Mouse (Mus musculus): ENCODE data around the gene Mucl2.
"Not testable (repeated sequence)": the region's sequence is repeated elsewhere in the genome, so short reads cannot be mapped to it uniquely, and the experiment has no call there.

Gene Mucl2

GRCm38 (mm10) chr15:103899212-103899611, at the start of gene Mucl2:
Mucl2 (minus strand) TSS chr15:103899312.
- no peak for DNase-seq (ENCODE audit: low spot score in 2 of 2)

- DNase-seq (ENCODE audit: low spot score in 2 of 2) = not testable (repeated sequence)
These were observed 13.9 kb upstream of the Mucl2 start for GRCm38 (mm10) chr15:103913061-103913460.
